Mouse (Mus musculus) embryo, embryonic 9.5 days (tissue): Measurements from ENCODE around the gene Atf6b.

Experiments
- DNase-seq: peaks from one replicate; pipeline ENCODE4 v3.0.0-alpha.2; 2017; ENCODE audit errors: extremely low spot score

Gene Atf6b

GRCm38 (mm10) chr17:34664472-34664871 is 17.5 kb downstream of the Atf6b start:
- DNase-seq: no peak

GRCm38 (mm10) chr17:34670235-34670634 is 23.3 kb downstream of the Atf6b start, which contains the start of gene Tnxb:
TSS of gene Tnxb (plus strand) at chr17:34670535.
- no peak for DNase-seq

- peak; percentile 56 for DNase-seq
These were observed 24.5 kb downstream of the Atf6b start for GRCm38 (mm10) chr17:34671151-34672066.

GRCm38 (mm10) chr17:34672246-34672792 is 25.4 kb downstream of the Atf6b start:
- no peak for DNase-seq

- DNase-seq: no peak
These were observed 26.2 kb downstream of the Atf6b start for GRCm38 (mm10) chr17:34673139-34673538.

GRCm38 (mm10) chr17:34674524-34675204 is 27.7 kb downstream of the Atf6b start:
- no peak for DNase-seq

- no peak for DNase-seq
These were observed 28.5 kb downstream of the Atf6b start for GRCm38 (mm10) chr17:34675205-34676092.

GRCm38 (mm10) chr17:34676093-34676460 is 29.1 kb downstream of the Atf6b start:
- DNase-seq: no peak

GRCm38 (mm10) chr17:34676671-34677070 is 29.7 kb downstream of the Atf6b start:
- no peak for DNase-seq

GRCm38 (mm10) chr17:34680191-34680590 is 33.2 kb downstream of the Atf6b start:
- no peak for DNase-seq

- no peak for DNase-seq
These were observed 33.7 kb downstream of the Atf6b start for GRCm38 (mm10) chr17:34680621-34681020.

- no peak for DNase-seq
These were observed 34.2 kb downstream of the Atf6b start for GRCm38 (mm10) chr17:34681132-34681571.

GRCm38 (mm10) chr17:34681881-34682536 is 35.1 kb downstream of the Atf6b start:
- DNase-seq: no peak

GRCm38 (mm10) chr17:34683179-34683578 is 36.2 kb downstream of the Atf6b start:
- DNase-seq: no peak

GRCm38 (mm10) chr17:34683686-34684220 is 36.8 kb downstream of the Atf6b start:
- DNase-seq: no peak

GRCm38 (mm10) chr17:34684253-34684893 is 37.4 kb downstream of the Atf6b start:
- DNase-seq: no peak

GRCm38 (mm10) chr17:34685120-34686110 is 38.5 kb downstream of the Atf6b start:
- DNase-seq: no peak

GRCm38 (mm10) chr17:34688889-34689288 is 41.9 kb downstream of the Atf6b start:
- DNase-seq: no peak

- DNase-seq: no peak
These were observed 43.5 kb downstream of the Atf6b start for GRCm38 (mm10) chr17:34690458-34690857.
